Mouse (Mus musculus) neural tube, embryonic 13.5 days (tissue): Measurements from ENCODE around the gene Tbc1d22a. TPM values are rescaled to one million over a fixed set of nuclear protein-coding genes. Genes with fewer than 3 reads are reported as not detected.

Experiments used
- ATAC-seq: fragments of 200-750 bp; cut with Nextera tagmentation; 2 replicates; pipeline ENCODE4 v1.8.0; 2017; ENCODE audit warnings: low read depth, mild to moderate bottlenecking, moderate TSS enrichment, moderate library complexity
- H3K27ac ChIP-seq: fragments of 300-500 bp; sonication (generic); replicated peaks from 2 replicates; pipeline ENCODE4 v1.5.1; 2015; ENCODE audit warnings: moderate library complexity, mild to moderate bottlenecking, inconsistent platforms
- H3K27me3 ChIP-seq: fragments of 300-500 bp; sonication (generic); 2 replicates; pipeline ENCODE4 v1.6.1; 2015; ENCODE audit warnings: mild to moderate bottlenecking, inconsistent platforms
- H3K36me3 ChIP-seq: fragments of 300-500 bp; sonication (generic); 2 replicates; pipeline ENCODE4 v1.6.1; 2015; ENCODE audit warnings: mild to moderate bottlenecking, inconsistent platforms
- H3K4me1 ChIP-seq: fragments of 300-500 bp; sonication (generic); replicated peaks from 2 replicates; pipeline ENCODE4 v1.6.1; 2015; ENCODE audit warnings: inconsistent platforms
- H3K4me2 ChIP-seq: fragments of 300-500 bp; sonication (generic); 2 replicates; pipeline ENCODE4 v1.6.1; 2015; ENCODE audit warnings: inconsistent platforms, mild to moderate bottlenecking, moderate library complexity
- H3K4me3 ChIP-seq: fragments of 300-500 bp; sonication (generic); 2 replicates; pipeline ENCODE4 v1.5.1; 2015; ENCODE audit warnings: mild to moderate bottlenecking, inconsistent platforms
- H3K9ac ChIP-seq: fragments of 300-500 bp; sonication (generic); 2 replicates; pipeline ENCODE4 v1.6.1; 2015; ENCODE audit warnings: moderate library complexity, mild to moderate bottlenecking, inconsistent platforms
- H3K9me3 ChIP-seq: fragments of 300-500 bp; sonication (generic); 2 replicates; pipeline ENCODE4 v1.6.1; 2016; ENCODE audit warnings: inconsistent platforms
- WGBS: fragments of 180-500 bp; shearing (Covaris S2); methylation state at CpG from one replicate; pipeline ENCODE4 v1.1.7; 2015; 5-methylcytosine and 5-hydroxymethylcytosine counted together
- polyA plus RNA-seq: library from polyadenylated mRNA; unstranded; fragments of >200 nt; fragmentation: Nextera tagmentation; extraction: Ambion mirVana; gene quantifications from 2 replicates; pipeline ENCODE4 v1.2.1, GENCODE M21; 2015

Gene Tbc1d22a
- polyA plus RNA-seq, 1 experiment from 2014 or later: 12.4 TPM

DNA sequence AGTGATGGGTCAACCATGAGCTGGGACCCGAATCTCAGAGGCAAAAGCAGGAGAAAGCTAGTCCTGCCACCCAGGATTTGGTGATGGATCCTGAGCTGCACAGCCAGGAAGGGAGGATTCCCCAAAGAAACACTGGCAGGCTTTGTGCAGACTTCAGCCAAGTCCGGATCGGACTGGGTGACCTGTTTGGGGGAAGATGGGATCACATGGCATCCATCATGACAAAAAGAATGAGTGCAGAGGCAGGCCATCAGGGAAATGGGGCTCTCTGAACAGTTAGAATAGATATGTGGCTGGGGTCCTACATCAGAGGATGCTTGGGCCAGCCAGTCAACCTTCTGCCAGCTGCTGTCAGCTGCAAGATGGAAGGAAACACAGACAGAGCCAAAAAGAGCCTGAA is 328.1 kb downstream of the Tbc1d22a start:
- H3K27ac ChIP-seq: no peak overlapping the region
- H3K4me3 ChIP-seq: no peak overlapping the region
- H3K9ac ChIP-seq: no peak overlapping the region
- H3K4me2 ChIP-seq: no peak overlapping the region
- WGBS: 78% methylated on average over 3 of the region's 3 CpGs
- ATAC-seq: no peak
- no peaks in the 10 kb centered on the region for H3K36me3 ChIP-seq
- H3K27me3 ChIP-seq: no peaks in the 10 kb centered on the region
- H3K4me1 ChIP-seq: no peaks in the 10 kb centered on the region
- 0 out of 2 replicates have a peak, but pooled peaks cover 7% of the 10 kb centered on the region for H3K9me3 ChIP-seq

DNA sequence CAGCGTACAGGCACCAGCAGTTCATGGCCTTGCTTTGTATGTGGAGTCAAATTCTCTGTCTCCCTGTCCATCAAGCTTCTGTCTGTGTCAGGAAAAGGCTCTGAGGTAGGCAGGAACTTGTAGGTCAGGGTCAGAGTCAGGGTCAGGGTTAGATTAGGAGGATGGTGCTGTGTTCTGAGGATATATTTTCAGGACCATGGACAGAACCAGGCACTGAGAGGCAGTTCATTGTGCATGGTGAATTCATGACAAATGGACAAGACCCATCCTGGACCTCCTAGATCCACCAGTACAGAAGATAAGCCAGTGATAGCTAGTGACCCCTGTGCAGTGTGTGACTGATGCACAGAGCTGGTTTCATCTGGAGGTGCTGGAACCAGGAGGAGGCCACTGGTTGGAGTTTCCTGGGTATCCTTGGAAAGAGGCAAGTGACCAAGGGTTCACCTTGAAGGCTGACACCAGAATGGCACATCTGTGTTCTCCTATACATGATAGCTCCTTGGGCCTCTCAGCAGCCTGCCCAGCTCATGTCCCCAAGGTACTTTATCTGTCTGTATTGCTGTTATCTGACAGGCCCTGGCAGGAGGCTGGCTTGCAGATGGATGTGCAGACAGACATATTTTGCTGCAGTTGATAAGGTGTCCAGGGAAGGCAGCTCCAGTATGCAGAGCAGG is 330.0 kb downstream of the Tbc1d22a start:
- Histone ChIP-seq H3K9me3 (peaks cover 7% of the 10 kb centered on the region; the same call in 1 of the 2 replicates), H3K4me3 (no peak overlapping the region), H3K27ac (no peak overlapping the region), H3K4me1 (no peaks in the 10 kb centered on the region), H3K4me2 (no peak overlapping the region), H3K36me3 (no peaks in the 10 kb centered on the region), H3K27me3 (no peaks in the 10 kb centered on the region), H3K9ac (no peak overlapping the region)
- no peak for ATAC-seq
- 94% methylated on average over 1 of the region's 1 CpGs for WGBS

Other genes starting within 250 kb of the Tbc1d22a start
- 1.8 TPM in 2 replicates for gene Celsr1, start 180.7 kb upstream of the Tbc1d22a start, polyA plus RNA-seq
- gene Gramd4, start 156.8 kb upstream of the Tbc1d22a start, polyA plus RNA-seq: 32.5 TPM in 2 replicates
- gene Cerk, start 28.3 kb upstream of the Tbc1d22a start, polyA plus RNA-seq: 30.4 and 31.4 TPM in 2 replicates